Mouse (Mus musculus) kidney, embryonic 15.5 days (tissue): Measurements from ENCODE around the gene Thegl. TPM values are rescaled to one million over a fixed set of nuclear protein-coding genes. Genes with fewer than 3 reads are reported as not detected.
A peak's percentile ranks its signal among the peaks of the same experiment; 100 is the strongest.

ENCODE experiments used
- ATAC-seq: fragments of 200-750 bp; cut with Nextera tagmentation; replicated peaks from 2 replicates; pipeline ENCODE4 v1.8.0; 2017; ENCODE audit warnings: moderate TSS enrichment; ENCODE audit not compliant: low FRiP score
- H3K27ac ChIP-seq: fragments of 300-500 bp; sonication (generic); 2 replicates; pipeline ENCODE4 v1.5.1; 2015; ENCODE audit warnings: mild to moderate bottlenecking, inconsistent platforms
- H3K27me3 ChIP-seq: fragments of 300-500 bp; sonication (generic); 2 replicates; pipeline ENCODE4 v1.6.1; 2015; ENCODE audit warnings: inconsistent platforms
- H3K36me3 ChIP-seq: fragments of 300-500 bp; sonication (generic); 2 replicates; pipeline ENCODE4 v1.6.1; 2015; ENCODE audit warnings: inconsistent platforms
- H3K4me1 ChIP-seq: fragments of 300-500 bp; sonication (generic); 2 replicates; pipeline ENCODE4 v1.6.1; 2015; ENCODE audit warnings: inconsistent platforms
- H3K4me2 ChIP-seq: fragments of 300-500 bp; sonication (generic); 2 replicates; pipeline ENCODE4 v1.6.1; 2015; ENCODE audit warnings: moderate library complexity, mild to moderate bottlenecking, inconsistent platforms
- H3K4me3 ChIP-seq: fragments of 300-500 bp; sonication (generic); replicated peaks from 2 replicates; pipeline ENCODE4 v1.5.1; 2015; ENCODE audit warnings: mild to moderate bottlenecking, inconsistent platforms
- H3K9ac ChIP-seq: fragments of 300-500 bp; sonication (generic); 2 replicates; pipeline ENCODE4 v1.6.1; 2015; ENCODE audit warnings: mild to moderate bottlenecking, inconsistent platforms
- H3K9me3 ChIP-seq: fragments of 300-500 bp; sonication (generic); replicated peaks from 2 replicates; pipeline ENCODE4 v1.6.1; 2016; ENCODE audit warnings: inconsistent platforms
- WGBS: fragments of 180-500 bp; shearing (Covaris S2); methylation state at CpG from one replicate; pipeline ENCODE4 v1.1.7; 2015; ENCODE audit warnings: mixed read lengths; 5-methylcytosine and 5-hydroxymethylcytosine counted together
- polyA plus RNA-seq: library from polyadenylated mRNA; unstranded; fragments of >200 nt; fragmentation: Nextera tagmentation; extraction: Ambion mirVana; gene quantifications from 2 replicates; pipeline ENCODE4 v1.2.1, GENCODE M21; 2015

Thegl gene
- polyA plus RNA-seq, 1 experiment from 2014 or later = not detected

- Histone ChIP-seq H3K27me3 (no peaks in the 10 kb centered on the region), H3K9me3 (no peaks in the 10 kb centered on the region), H3K36me3 (no peaks in the 10 kb centered on the region), H3K27ac (no peak overlapping the region), H3K9ac (no peak overlapping the region), H3K4me2 (peak overlapping the region; percentile 28; the same call in 1 of the 2 replicates), H3K4me3 (no peak overlapping the region), H3K4me1 (peaks cover 4% of the 10 kb centered on the region; the same call in 1 of the 2 replicates)
- WGBS = 25% methylated on average over 10 of the region's 10 CpGs
- no peak for ATAC-seq
These were observed 44.5 kb downstream of the Thegl start for GRCm38 (mm10) chr5:77060363-77060762.

DNA sequence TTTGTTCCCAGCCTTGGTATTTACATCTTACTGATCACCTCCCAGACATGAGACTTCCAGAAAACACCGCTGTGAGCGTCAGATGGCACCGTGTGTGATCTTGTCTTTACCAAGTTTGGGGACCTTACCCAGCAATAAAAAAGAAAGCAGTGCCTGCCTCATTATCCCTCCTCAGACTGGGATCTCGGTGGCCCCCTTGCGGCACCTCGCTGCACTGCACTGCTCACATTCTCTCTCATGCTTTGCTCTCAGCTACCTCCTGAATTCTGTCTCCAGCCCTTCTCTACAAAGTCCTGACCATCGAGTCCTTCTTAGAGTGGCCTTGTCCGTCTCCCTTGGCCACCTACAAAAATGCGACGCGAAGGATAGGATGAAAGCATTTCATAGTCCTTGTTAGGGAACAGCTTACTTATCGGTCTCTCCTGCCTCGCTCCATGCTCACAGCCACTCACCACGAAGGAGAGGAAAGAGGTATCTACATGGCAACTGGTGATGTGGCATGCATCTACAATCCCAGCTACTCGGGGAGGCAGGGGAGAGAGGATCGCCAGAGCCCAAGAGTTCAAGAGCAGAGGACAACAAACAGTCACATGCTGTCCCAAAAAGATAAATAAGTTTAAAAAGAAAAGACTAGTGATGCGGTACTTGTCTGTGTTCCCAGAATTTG is 45.7 kb downstream of the Thegl start:
- H3K9ac ChIP-seq = no peak overlapping the region
- no peaks in the 10 kb centered on the region for H3K27me3 ChIP-seq
- H3K36me3 ChIP-seq = no peaks in the 10 kb centered on the region
- no peak overlapping the region for H3K4me3 ChIP-seq
- 0 out of 2 replicates have a peak, but pooled peaks have one; percentile 18 for ATAC-seq
- H3K4me2 ChIP-seq = peak overlapping the region; percentile 27
- peaks cover 4% of the 10 kb centered on the region; the same call in 1 of the 2 replicates for H3K4me1 ChIP-seq
- WGBS = 42% methylated on average over 17 of the region's 17 CpGs
- no peak overlapping the region for H3K27ac ChIP-seq
- H3K9me3 ChIP-seq = no peaks in the 10 kb centered on the region

DNA sequence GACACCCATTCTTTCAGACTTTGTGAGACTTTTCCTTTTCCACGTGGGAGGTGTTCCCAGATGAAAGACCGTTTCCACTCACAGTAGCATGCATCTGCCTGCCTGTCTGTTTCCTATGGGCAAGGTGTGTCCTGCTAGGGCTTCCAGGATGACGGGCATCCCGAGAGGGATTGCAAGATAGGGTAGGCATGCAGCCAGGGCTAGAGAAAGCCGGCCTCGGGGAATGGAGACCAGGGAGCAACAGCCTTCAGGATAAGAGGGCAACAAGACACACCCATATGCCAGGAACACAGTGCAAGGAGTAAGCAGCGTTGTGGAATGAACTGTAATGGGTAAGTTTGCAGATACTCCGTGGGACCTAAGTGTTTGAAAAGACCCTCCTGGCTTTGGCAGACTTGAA is 51.5 kb downstream of the Thegl start:
- H3K4me1 ChIP-seq = no peaks in the 10 kb centered on the region
- no peak for ATAC-seq
- H3K4me2 ChIP-seq = no peak overlapping the region
- no peak overlapping the region for H3K9ac ChIP-seq
- H3K9me3 ChIP-seq = no peaks in the 10 kb centered on the region
- 80% methylated on average over 8 of the region's 8 CpGs for WGBS
- no peak overlapping the region for H3K4me3 ChIP-seq
- no peak overlapping the region for H3K27ac ChIP-seq
- H3K27me3 ChIP-seq = no peaks in the 10 kb centered on the region
- no peaks in the 10 kb centered on the region for H3K36me3 ChIP-seq

- Histone ChIP-seq H3K27me3 (no peaks in the 10 kb centered on the region), H3K27ac (no peak overlapping the region), H3K9me3 (no peaks in the 10 kb centered on the region), H3K36me3 (no peaks in the 10 kb centered on the region), H3K9ac (no peak overlapping the region), H3K4me3 (no peak overlapping the region), H3K4me1 (no peaks in the 10 kb centered on the region), H3K4me2 (no peak overlapping the region)
- no peak for ATAC-seq
- 75% methylated on average over 2 of the region's 2 CpGs for WGBS
These were observed 55.2 kb downstream of the Thegl start for GRCm38 (mm10) chr5:77070987-77071386.

DNA sequence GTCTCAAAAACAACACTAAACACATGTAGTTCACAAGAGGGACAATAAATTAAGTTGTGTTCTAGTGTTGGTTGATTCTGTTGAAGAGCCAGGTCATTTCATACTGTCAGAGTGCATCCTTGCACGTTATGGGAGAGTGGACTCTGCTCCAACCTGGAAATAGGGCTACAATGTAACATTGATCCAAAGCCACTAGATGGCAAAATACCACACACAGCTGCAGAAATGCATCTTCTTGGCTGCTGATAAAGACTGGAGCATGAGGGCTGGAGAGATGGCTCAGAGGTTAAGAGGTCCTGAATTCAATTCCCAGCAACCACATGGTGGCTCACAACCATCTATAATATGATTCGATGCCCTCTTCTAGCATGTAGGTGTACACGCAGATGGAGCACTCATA is 55.8 kb downstream of the Thegl start:
- WGBS = 86% methylated on average over 3 of the region's 3 CpGs
- Histone ChIP-seq H3K9me3 (no peaks in the 10 kb centered on the region), H3K9ac (no peak overlapping the region), H3K4me3 (no peak overlapping the region), H3K27me3 (no peaks in the 10 kb centered on the region), H3K4me2 (no peak overlapping the region), H3K4me1 (no peaks in the 10 kb centered on the region), H3K27ac (no peak overlapping the region), H3K36me3 (no peaks in the 10 kb centered on the region)
- no peak for ATAC-seq

- H3K36me3 ChIP-seq = no peaks in the 10 kb centered on the region
- no peak for ATAC-seq
- no peak overlapping the region for H3K4me2 ChIP-seq
- H3K9me3 ChIP-seq = no peaks in the 10 kb centered on the region
- no peaks in the 10 kb centered on the region for H3K4me1 ChIP-seq
- WGBS = 89% methylated on average over 8 of the region's 8 CpGs
- no peak overlapping the region for H3K9ac ChIP-seq
- no peaks in the 10 kb centered on the region for H3K27me3 ChIP-seq
- H3K27ac ChIP-seq = no peak overlapping the region
- H3K4me3 ChIP-seq = no peak overlapping the region
These were observed 58.0 kb downstream of the Thegl start for GRCm38 (mm10) chr5:77073794-77074193.

GRCm38 (mm10) chr5:77074914-77075313 is 59.1 kb downstream of the Thegl start:
- no peak overlapping the region for H3K4me2 ChIP-seq
- no peak overlapping the region for H3K4me3 ChIP-seq
- no peaks in the 10 kb centered on the region for H3K36me3 ChIP-seq
- H3K9me3 ChIP-seq = no peaks in the 10 kb centered on the region
- no peaks in the 10 kb centered on the region for H3K27me3 ChIP-seq
- H3K27ac ChIP-seq = no peak overlapping the region
- 72% methylated on average over 2 of the region's 2 CpGs for WGBS
- no peaks in the 10 kb centered on the region for H3K4me1 ChIP-seq
- H3K9ac ChIP-seq = no peak overlapping the region
- no peak for ATAC-seq

- Histone ChIP-seq H3K4me2 (no peak overlapping the region), H3K9ac (no peak overlapping the region), H3K4me1 (no peaks in the 10 kb centered on the region), H3K4me3 (no peak overlapping the region), H3K27ac (no peak overlapping the region), H3K36me3 (no peaks in the 10 kb centered on the region), H3K27me3 (no peaks in the 10 kb centered on the region), H3K9me3 (no peaks in the 10 kb centered on the region)
- WGBS = 80% methylated on average over 4 of the region's 4 CpGs
- ATAC-seq = no peak
These were observed 60.1 kb downstream of the Thegl start for GRCm38 (mm10) chr5:77075951-77076350.

DNA sequence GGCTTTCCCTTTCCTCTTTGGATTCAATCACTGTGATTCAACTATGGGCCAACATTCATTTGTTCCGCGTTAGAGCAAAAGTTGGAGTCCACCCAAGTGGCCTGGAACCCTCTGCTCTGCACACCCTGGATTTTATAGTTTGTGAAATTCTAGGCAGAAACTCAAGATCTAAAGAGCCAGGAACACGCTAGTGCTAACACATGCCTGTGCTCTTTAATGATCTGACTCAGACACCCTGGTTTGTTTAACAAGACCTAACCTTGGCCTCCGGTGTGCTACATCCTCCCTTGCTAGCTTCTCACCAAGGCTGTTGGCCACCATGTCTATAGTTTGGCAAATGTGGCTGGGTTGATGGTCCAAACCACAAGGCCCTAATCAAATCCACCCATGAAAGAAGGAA is 64.9 kb downstream of the Thegl start:
- Histone ChIP-seq H3K9ac (no peak overlapping the region), H3K27me3 (no peaks in the 10 kb centered on the region), H3K27ac (no peak overlapping the region), H3K9me3 (no peaks in the 10 kb centered on the region), H3K4me3 (no peak overlapping the region), H3K4me1 (no peaks in the 10 kb centered on the region), H3K4me2 (no peak overlapping the region), H3K36me3 (no peaks in the 10 kb centered on the region)
- WGBS = 82% methylated on average over 4 of the region's 4 CpGs
- ATAC-seq = no peak

DNA sequence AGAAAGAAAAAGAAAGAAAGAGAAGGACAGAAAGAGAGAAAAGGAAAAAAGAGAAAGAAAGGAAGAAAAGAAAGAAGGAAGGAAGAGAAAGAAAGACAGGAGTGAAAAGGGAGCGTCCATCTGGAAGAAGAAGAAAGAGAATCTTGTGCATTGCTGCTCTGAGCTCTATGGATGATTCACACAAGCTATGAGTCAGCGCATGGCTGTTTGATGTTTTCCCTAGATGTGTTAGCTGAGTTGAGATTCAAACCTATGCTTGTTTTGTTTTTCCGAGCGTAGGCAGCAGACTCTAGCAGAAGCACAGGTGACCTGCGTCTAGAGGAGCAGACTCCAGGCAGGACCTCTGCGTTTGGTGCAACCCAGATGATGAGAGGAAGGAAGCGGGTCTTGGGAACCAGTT is 66.9 kb downstream of the Thegl start:
- H3K4me3 ChIP-seq = no peak overlapping the region
- no peaks in the 10 kb centered on the region for H3K27me3 ChIP-seq
- no peak for ATAC-seq
- WGBS = 79% methylated on average over 7 of the region's 7 CpGs
- H3K4me1 ChIP-seq = no peaks in the 10 kb centered on the region
- no peaks in the 10 kb centered on the region for H3K36me3 ChIP-seq
- H3K4me2 ChIP-seq = no peak overlapping the region
- no peak overlapping the region for H3K27ac ChIP-seq
- no peak overlapping the region for H3K9ac ChIP-seq
- H3K9me3 ChIP-seq = no peaks in the 10 kb centered on the region

DNA sequence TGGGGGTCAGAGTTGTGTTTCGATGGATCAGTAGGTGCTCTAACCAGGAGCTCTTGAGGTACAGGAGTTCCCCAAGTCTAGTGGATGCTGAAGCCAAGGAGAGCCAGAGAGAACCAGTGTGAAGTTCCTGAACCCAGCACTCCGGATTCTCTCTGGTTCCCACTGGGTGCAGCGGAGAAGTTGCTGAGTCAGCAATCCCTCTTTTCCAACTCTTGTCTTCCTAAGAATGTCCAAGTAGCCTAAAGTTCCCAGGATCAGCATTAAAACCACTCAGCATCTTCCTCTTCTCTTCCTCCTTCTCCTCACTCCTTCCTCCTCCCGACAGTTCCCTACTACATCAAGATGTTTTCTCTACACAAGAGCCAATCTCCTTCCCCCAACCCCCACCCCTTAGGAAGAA is 68.6 kb downstream of the Thegl start:
- no peak overlapping the region for H3K4me2 ChIP-seq
- H3K4me1 ChIP-seq = no peaks in the 10 kb centered on the region
- no peaks in the 10 kb centered on the region for H3K36me3 ChIP-seq
- no peaks in the 10 kb centered on the region for H3K27me3 ChIP-seq
- no peak overlapping the region for H3K27ac ChIP-seq
- 91% methylated on average over 4 of the region's 4 CpGs for WGBS
- ATAC-seq = no peak
- no peak overlapping the region for H3K4me3 ChIP-seq
- H3K9ac ChIP-seq = no peak overlapping the region
- H3K9me3 ChIP-seq = no peaks in the 10 kb centered on the region

GRCm38 (mm10) chr5:77085753-77086450 is 70.1 kb downstream of the Thegl start:
- H3K9me3 ChIP-seq = no peaks in the 10 kb centered on the region
- H3K36me3 ChIP-seq = no peaks in the 10 kb centered on the region
- H3K4me3 ChIP-seq = no peak overlapping the region
- no peak overlapping the region for H3K4me2 ChIP-seq
- H3K4me1 ChIP-seq = no peaks in the 10 kb centered on the region
- no peaks in the 10 kb centered on the region for H3K27me3 ChIP-seq
- no peak overlapping the region for H3K27ac ChIP-seq
- no peak overlapping the region for H3K9ac ChIP-seq
- 89% methylated on average over 10 of the region's 10 CpGs for WGBS
- ATAC-seq = no peak
